10 mouse cellular contexts compared by ENCODE assay signal in genomic region chr8:125165505-125166446, GRCm38 (mm10).
DNase-seq lines count a peak whose midpoint lies in the region; ATAC-seq lines count a peak whose summit lies in the region.
"Had no signal": no experiment of that assay in that cellular context is flagged by ENCODE, and none has a peak within 500 bp of the region (broad histone marks: within the 10 kb centered on the region; RNA-seq: fewer than 3 reads in every experiment).

No protein-coding gene starts in this region.

- no peak for ATAC-seq in midbrain, embryonic 15.5 days (replicated peaks)
- peak; percentile 85 for ATAC-seq in megakaryocyte-erythroid progenitor cell, adult 5-6 weeks (replicated peaks; ENCODE audit: low FRiP score, low TSS enrichment, poor library complexity, severe bottlenecking)

- no peak overlapping the region for H3K27ac ChIP-seq in midbrain, embryonic 10.5 days (replicated peaks)
- H3K27ac ChIP-seq in midbrain, embryonic 15.5 days = no peak overlapping the region
- H3K27ac ChIP-seq: embryonic facial prominence, embryonic 13.5 days; liver, embryonic 13.5 days had no signal

- H3K27me3 ChIP-seq in midbrain, embryonic 10.5 days (ENCODE audit: low read depth, poor library complexity, severe bottlenecking) = no peaks in the 10 kb centered on the region
- 0 out of 2 replicates have a peak, but pooled peaks cover 1% of the 10 kb centered on the region for H3K27me3 ChIP-seq in midbrain, embryonic 15.5 days (replicated peaks)
- H3K27me3 ChIP-seq: embryonic facial prominence, embryonic 13.5 days; liver, embryonic 13.5 days had no signal

- H3K9ac ChIP-seq in midbrain, embryonic 15.5 days = no peak overlapping the region
- H3K9ac ChIP-seq: embryonic facial prominence, embryonic 13.5 days; liver, embryonic 13.5 days had no signal

- no peak overlapping the region for H3K4me3 ChIP-seq in midbrain, embryonic 10.5 days
- H3K4me3 ChIP-seq in midbrain, embryonic 15.5 days = no peak overlapping the region
- H3K4me3 ChIP-seq: embryonic facial prominence, embryonic 13.5 days; liver, embryonic 13.5 days had no signal

- DNase-seq in midbrain, embryonic 10.5 days (ENCODE audit: low spot score) = peak; percentile 49
- DNase-seq in NIH3T3 (ENCODE audit: low read depth) = peak; percentile 75
- peak; percentile 74 to 82 for DNase-seq in cerebellum, postnatal 10 days
- DNase-seq in gastrocnemius, adult 8-10 months (ENCODE audit: low spot score in 2 of 2) = peak; percentile 8 to 9
- DNase-seq in kidney, postnatal 14 days = peak; percentile 48
- DNase-seq in thymus, postnatal 4 days = peak; percentile 80
- DNase-seq: liver, embryonic 13.5 days had no signal

- WGBS in midbrain, embryonic 10.5 days = 69% methylated on average over 11 of the region's 11 CpGs
- 75% methylated on average over 11 of the region's 11 CpGs for WGBS in midbrain, embryonic 15.5 days

- no peak overlapping the region for H3K4me2 ChIP-seq in midbrain, embryonic 15.5 days
- H3K4me2 ChIP-seq: embryonic facial prominence, embryonic 13.5 days; liver, embryonic 13.5 days had no signal

- H3K9me3 ChIP-seq in midbrain, embryonic 10.5 days (replicated peaks) = no peaks in the 10 kb centered on the region
- H3K9me3 ChIP-seq in midbrain, embryonic 15.5 days = no peaks in the 10 kb centered on the region
- H3K9me3 ChIP-seq: embryonic facial prominence, embryonic 13.5 days; liver, embryonic 13.5 days had no signal

- H3K4me1 ChIP-seq in midbrain, embryonic 10.5 days = peaks cover 9% of the 10 kb centered on the region
- peaks cover 15% of the 10 kb centered on the region for H3K4me1 ChIP-seq in midbrain, embryonic 15.5 days
- H3K4me1 ChIP-seq: embryonic facial prominence, embryonic 13.5 days; liver, embryonic 13.5 days had no signal

- no peaks in the 10 kb centered on the region for H3K36me3 ChIP-seq in midbrain, embryonic 10.5 days
- H3K36me3 ChIP-seq in midbrain, embryonic 15.5 days (replicated peaks) = no peaks in the 10 kb centered on the region
- H3K36me3 ChIP-seq: embryonic facial prominence, embryonic 13.5 days; liver, embryonic 13.5 days had no signal

Comparison
In these comparisons a context has a peak if more than half of its experiments do, and no peak if none do; other contexts are left out.
1. DNase-seq: peak in every context shown above with its lines; median percentile 80 in thymus, postnatal 4 days; 78 in cerebellum, postnatal 10 days; 75 in NIH3T3; 49 in midbrain, embryonic 10.5 days; 48 in kidney, postnatal 14 days; 8 in gastrocnemius, adult 8-10 months.